Mouse (Mus musculus): ENCODE results near the gene Mbnl2.
A peak's percentile ranks its signal among the peaks of the same experiment; 100 is the strongest.

The Mbnl2 gene

GRCm38 (mm10) chr14:120297137-120297749, 21.8 kb downstream of the Mbnl2 start:
- no peak for DNase-seq (ENCODE audit: low read depth)

- no peak for DNase-seq (ENCODE audit: low read depth)
These were observed 22.4 kb downstream of the Mbnl2 start for GRCm38 (mm10) chr14:120297833-120298232.

- no peak for DNase-seq (ENCODE audit: low read depth)
These were observed 23.0 kb downstream of the Mbnl2 start for GRCm38 (mm10) chr14:120298439-120298838.

- DNase-seq (ENCODE audit: low read depth), result no peak
These were observed 24.2 kb downstream of the Mbnl2 start for GRCm38 (mm10) chr14:120299716-120300115.

GRCm38 (mm10) chr14:120300191-120300590, 24.7 kb downstream of the Mbnl2 start:
- no peak for DNase-seq (ENCODE audit: low read depth)

GRCm38 (mm10) chr14:120300814-120301213, 25.3 kb downstream of the Mbnl2 start:
- DNase-seq (ENCODE audit: low read depth), result no peak

GRCm38 (mm10) chr14:120302913-120303548, 27.6 kb downstream of the Mbnl2 start:
- DNase-seq (ENCODE audit: low read depth), result no peak

GRCm38 (mm10) chr14:120306229-120306628, 30.8 kb downstream of the Mbnl2 start:
- DNase-seq (ENCODE audit: low read depth), result peak; percentile 32

GRCm38 (mm10) chr14:120307356-120307755, 31.9 kb downstream of the Mbnl2 start:
- DNase-seq (ENCODE audit: low read depth), result no peak

- no peak for DNase-seq (ENCODE audit: low read depth)
These were observed 32.5 kb downstream of the Mbnl2 start for GRCm38 (mm10) chr14:120307963-120308362.

- no peak for DNase-seq (ENCODE audit: low read depth)
These were observed 34.2 kb downstream of the Mbnl2 start for GRCm38 (mm10) chr14:120309691-120310090.

GRCm38 (mm10) chr14:120311330-120312097, 36.0 kb downstream of the Mbnl2 start:
- no peak for DNase-seq (ENCODE audit: low read depth)

- no peak for DNase-seq (ENCODE audit: low read depth)
These were observed 37.4 kb downstream of the Mbnl2 start for GRCm38 (mm10) chr14:120312661-120313406.

- no peak for DNase-seq (ENCODE audit: low read depth)
These were observed 38.0 kb downstream of the Mbnl2 start for GRCm38 (mm10) chr14:120313466-120313865.

GRCm38 (mm10) chr14:120315721-120316120, 40.3 kb downstream of the Mbnl2 start:
- no peak for DNase-seq (ENCODE audit: low read depth)

GRCm38 (mm10) chr14:120318326-120318935, 43.0 kb downstream of the Mbnl2 start:
- no peak for DNase-seq (ENCODE audit: low read depth)

GRCm38 (mm10) chr14:120318974-120319731, 43.7 kb downstream of the Mbnl2 start:
- no peak for DNase-seq (ENCODE audit: low read depth)

GRCm38 (mm10) chr14:120322041-120322440, 46.6 kb downstream of the Mbnl2 start:
- DNase-seq (ENCODE audit: low read depth), result no peak

- no peak for DNase-seq (ENCODE audit: low read depth)
These were observed 47.6 kb downstream of the Mbnl2 start for GRCm38 (mm10) chr14:120323111-120323510.

GRCm38 (mm10) chr14:120324061-120324791, 48.8 kb downstream of the Mbnl2 start:
- no peak for DNase-seq (ENCODE audit: low read depth)

All from c-Kit-positive CD71-negative TER-119-negative erythroid progenitor cells, embryonic 14.5 days (primary cell).